Mouse (Mus musculus) spleen, adult 2 months (tissue): Measurements from ENCODE around the gene Nfia.

Experiments
- CTCF ChIP-seq: fragments of 200-500 bp; IDR thresholded peaks from 2 replicates; pipeline ENCODE4 v1.5.1; 2011; ENCODE audit warnings: mild to moderate bottlenecking, inconsistent platforms; ENCODE audit not compliant: insufficient read depth, insufficient read length, insufficient replicate concordance; ENCODE audit errors: extremely low read depth
- POLR2A ChIP-seq: fragments of 200-500 bp; IDR thresholded peaks from 2 replicates; pipeline ENCODE4 v1.6.1; 2011; ENCODE audit warnings: low read depth, low read length, inconsistent platforms

DNA sequence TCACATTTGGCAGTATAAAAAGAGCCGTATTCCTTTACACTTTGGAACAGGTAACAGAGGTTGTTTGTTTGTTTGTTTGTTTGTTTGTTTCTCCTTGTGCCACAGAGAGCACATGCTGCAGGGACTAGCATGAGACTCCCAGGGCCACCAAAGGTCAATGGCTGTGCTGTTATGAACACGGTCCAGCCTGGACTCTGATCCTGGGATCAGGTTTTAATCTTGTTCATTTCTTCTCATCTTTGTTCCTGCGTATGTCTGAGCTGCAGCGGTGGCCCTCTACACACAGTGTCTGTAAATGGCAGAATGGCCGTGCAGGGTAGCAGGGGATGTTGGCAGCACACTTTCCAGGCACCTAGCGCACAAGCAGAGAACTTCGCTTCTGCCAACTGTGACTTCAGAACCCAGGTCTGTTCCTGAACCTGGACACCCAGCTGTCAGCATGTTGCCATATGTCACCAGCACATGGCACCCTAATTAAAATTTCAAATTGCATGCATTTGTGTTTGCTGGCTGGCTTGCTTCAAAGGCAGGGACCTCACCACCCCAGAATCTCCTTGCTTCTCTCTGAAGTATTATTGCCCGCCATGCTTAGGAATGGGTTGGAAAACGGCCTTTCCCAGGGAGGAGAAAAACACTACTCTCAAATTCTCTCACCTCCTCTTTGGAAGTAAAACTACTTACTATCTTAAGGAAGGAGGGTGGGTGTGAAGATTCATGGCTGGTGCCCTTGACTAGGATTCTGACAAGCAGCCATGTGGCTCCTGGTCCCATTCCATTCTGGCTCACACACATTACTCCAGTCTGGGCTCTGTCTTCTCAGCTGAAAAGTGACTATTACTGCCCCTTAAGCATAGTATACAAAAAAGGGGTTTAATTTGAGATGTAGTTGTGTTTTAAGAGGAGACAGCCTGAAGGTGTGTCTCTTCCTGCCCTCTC, 107.9 kb downstream of the Nfia start:
- no peak for TF ChIP-seq CTCF
- TF ChIP-seq POLR2A: no peak
